15 mouse cellular contexts compared by ENCODE assay signal in genomic region chr19:44928185-44928584, GRCm38 (mm10). TPM values are rescaled to one million over a fixed set of nuclear protein-coding genes. Genes with fewer than 3 reads are reported as not detected.
DNase-seq lines count a peak whose midpoint lies in the region; ATAC-seq and TF ChIP-seq lines count a peak whose summit lies in the region.
"Had no signal": no experiment of that assay in that cellular context is flagged by ENCODE, and none has a peak within 500 bp of the region (broad histone marks: within the 10 kb centered on the region; RNA-seq: fewer than 3 reads in every experiment).

No protein-coding gene starts in this region.

- H3K27ac ChIP-seq in liver, embryonic 11.5 days (ENCODE audit: low read depth, low read length): no peak overlapping the region
- peak overlapping the region; percentile 69 for H3K27ac ChIP-seq in heart, adult 2 months
- peak overlapping the region; percentile 92 for H3K27ac ChIP-seq in heart, postnatal 0 days (ENCODE audit: low read depth)
- H3K27ac ChIP-seq in liver, embryonic 15.5 days (replicated peaks): no peak overlapping the region
- H3K27ac ChIP-seq: embryonic facial prominence, embryonic 13.5 days; forebrain, embryonic 13.5 days had no signal

- peak overlapping the region; percentile 3; the same call in 1 of the 2 replicates for H3K4me2 ChIP-seq in liver, embryonic 11.5 days
- peak overlapping the region; percentile 53 for H3K4me2 ChIP-seq in heart, postnatal 0 days (ENCODE audit: low read depth, low read length)
- 0 out of 2 replicates have a peak overlapping the region, but pooled peaks have one; percentile 18 for H3K4me2 ChIP-seq in liver, embryonic 15.5 days
- H3K4me2 ChIP-seq: embryonic facial prominence, embryonic 13.5 days; forebrain, embryonic 13.5 days had no signal

- 42% methylated on average over 8 of the region's 8 CpGs for WGBS in liver, embryonic 11.5 days
- WGBS in heart, adult 2 months: 19% methylated on average over 8 of the region's 8 CpGs
- 11% methylated on average over 8 of the region's 8 CpGs for WGBS in heart, postnatal 0 days
- WGBS in liver, embryonic 15.5 days (ENCODE audit: insufficient replicate concordance): 36% methylated on average over 8 of the region's 8 CpGs

- no peaks in the 10 kb centered on the region for H3K79me2 ChIP-seq in heart, adult 2 months (replicated peaks; ENCODE audit: control insufficient read depth, insufficient read depth, low read length)

- no peak overlapping the region for H3K9ac ChIP-seq in liver, embryonic 11.5 days (ENCODE audit: low read depth, low read length)
- H3K9ac ChIP-seq in heart, adult 2 months (ENCODE audit: low read depth, low read length): peak overlapping the region; percentile 49
- peak overlapping the region; percentile 52 for H3K9ac ChIP-seq in heart, postnatal 0 days (replicated peaks; ENCODE audit: low read depth, low read length)
- H3K9ac ChIP-seq in liver, embryonic 15.5 days: no peak overlapping the region
- H3K9ac ChIP-seq: embryonic facial prominence, embryonic 13.5 days; forebrain, embryonic 13.5 days had no signal

- no peak for ATAC-seq in liver, embryonic 11.5 days (replicated peaks; ENCODE audit: low FRiP score)
- 0 out of 2 replicates have a peak, but pooled peaks have one; percentile 4 for ATAC-seq in heart, postnatal 0 days (ENCODE audit: insufficient read depth, low read depth)
- ATAC-seq in liver, embryonic 15.5 days (ENCODE audit: insufficient read depth): no peak
- ATAC-seq: forebrain, embryonic 13.5 days; hindbrain, embryonic 16.5 days had no signal

- H3K4me3 ChIP-seq in liver, embryonic 11.5 days (ENCODE audit: low read depth, low read length): no peak overlapping the region
- H3K4me3 ChIP-seq in heart, adult 2 months: peak overlapping the region; percentile 0; the same call in 1 of the 2 replicates
- H3K4me3 ChIP-seq in heart, postnatal 0 days (ENCODE audit: low read depth, low read length): peak overlapping the region; percentile 26; the same call in 1 of the 2 replicates
- H3K4me3 ChIP-seq in liver, embryonic 15.5 days (replicated peaks): no peak overlapping the region
- H3K4me3 ChIP-seq: embryonic facial prominence, embryonic 13.5 days; forebrain, embryonic 13.5 days had no signal

- peaks cover 25% of the 10 kb centered on the region for H3K4me1 ChIP-seq in liver, embryonic 11.5 days (replicated peaks; ENCODE audit: control insufficient read depth, insufficient read depth, low read length)
- peaks cover 6% of the 10 kb centered on the region for H3K4me1 ChIP-seq in heart, adult 2 months (ENCODE audit: control insufficient read depth, insufficient read depth, low read length)
- H3K4me1 ChIP-seq in heart, postnatal 0 days (ENCODE audit: control insufficient read depth, insufficient read depth): peaks cover 41% of the 10 kb centered on the region
- H3K4me1 ChIP-seq in liver, embryonic 15.5 days (replicated peaks): peaks cover 32% of the 10 kb centered on the region

- TF ChIP-seq POLR2A in heart, adult 2 months (IDR thresholded peaks at IDR 0.05; ENCODE audit: insufficient read depth, low read depth, low read length): 0 out of 2 replicates have a peak, but pooled peaks have one; percentile 26

- peaks cover 2% of the 10 kb centered on the region; the same call in 1 of the 2 replicates for H3K36me3 ChIP-seq in liver, embryonic 11.5 days (ENCODE audit: control insufficient read depth, insufficient read depth, low read length)
- H3K36me3 ChIP-seq in heart, adult 2 months (ENCODE audit: control insufficient read depth, insufficient read depth, low read length): peaks cover 13% of the 10 kb centered on the region
- H3K36me3 ChIP-seq in heart, postnatal 0 days (replicated peaks; ENCODE audit: control insufficient read depth, insufficient read depth, low read length): no peaks in the 10 kb centered on the region
- no peaks in the 10 kb centered on the region; the same call in 1 of the 2 replicates for H3K36me3 ChIP-seq in liver, embryonic 15.5 days (replicated peaks)
- H3K36me3 ChIP-seq: embryonic facial prominence, embryonic 13.5 days had no signal

- 0 out of 2 replicates have a peak, but pooled peaks have one; percentile 55 for TF ChIP-seq EP300 in heart, adult 2 months (IDR thresholded peaks at IDR 0.05; ENCODE audit: insufficient read depth, low read depth, low read length)
- peak; percentile 86; the same call in 1 of the 2 replicates for TF ChIP-seq EP300 in heart, postnatal 0 days (IDR thresholded peaks at IDR 0.05; ENCODE audit: low read depth)

- no peaks in the 10 kb centered on the region for H3K9me3 ChIP-seq in liver, embryonic 11.5 days (ENCODE audit: control insufficient read depth, low read length)
- H3K9me3 ChIP-seq in heart, postnatal 0 days (replicated peaks; ENCODE audit: control insufficient read depth, low read length): no peaks in the 10 kb centered on the region
- no peaks in the 10 kb centered on the region for H3K9me3 ChIP-seq in liver, embryonic 15.5 days (replicated peaks)
- H3K9me3 ChIP-seq: embryonic facial prominence, embryonic 13.5 days; forebrain, embryonic 13.5 days had no signal

- H3K27me3 ChIP-seq in liver, embryonic 11.5 days (replicated peaks; ENCODE audit: control insufficient read depth, insufficient read depth, low read length): no peaks in the 10 kb centered on the region
- no peaks in the 10 kb centered on the region for H3K27me3 ChIP-seq in heart, adult 2 months (ENCODE audit: control insufficient read depth, insufficient read depth, low read length)
- no peaks in the 10 kb centered on the region for H3K27me3 ChIP-seq in heart, postnatal 0 days (ENCODE audit: control insufficient read depth, insufficient read depth, low read length)
- peaks cover 9% of the 10 kb centered on the region; the same call in 1 of the 2 replicates for H3K27me3 ChIP-seq in liver, embryonic 15.5 days
- H3K27me3 ChIP-seq: CH12.LX; embryonic facial prominence, embryonic 13.5 days had no signal

- no peak for TF ChIP-seq CTCF in heart, adult 2 months (IDR thresholded peaks at IDR 0.05)
- no peak for TF ChIP-seq CTCF in heart, postnatal 0 days (IDR thresholded peaks at IDR 0.05; ENCODE audit: low read depth)

- intact Hi-C loops in heart, adult 2 months (cut with DNase I): no loop called here

- no peak for DNase-seq in liver, embryonic 11.5 days (ENCODE audit: low spot score)
- no peak for DNase-seq in liver
- DNase-seq in heart, adult 2 months: peak; percentile 31 to 55
- peak; percentile 91 for DNase-seq in heart, postnatal 0 days (ENCODE audit: low spot score)
- DNase-seq in right cerebral cortex, postnatal 36 days (ENCODE audit: low spot score in 2 of 2): no peak
- no peak for DNase-seq in cerebellum, adult 11 months
- DNase-seq: adrenal gland, adult 2 months; cerebellum, postnatal 10 days; kidney, postnatal 36 days; thymus, postnatal 36 days had no signal

RNA-seq across cellular contexts. Expression of gene Slf2, which starts 2.8 kb away (rescaled TPM):
- polyA plus RNA-seq in liver, embryonic 11.5 days (2014; fragmentation: Nextera tagmentation; extraction: Ambion mirVana): 49.8 and 50.1 TPM in 2 replicates
- total RNA-seq in heart, adult 2 months (2021): 10 to 100 TPM; 18.4 to 23.0 TPM
- polyA plus RNA-seq in heart, adult 2 months (2012; rRNA removed): 14.3 and 16.6 TPM in 2 replicates
- 19.3 and 30.6 TPM in 2 replicates for total RNA-seq in heart, postnatal 0 days (2014; rRNA removed; ENCODE audit: low replicate concordance)
- polyA plus RNA-seq in heart, postnatal 0 days (2015; fragmentation: Nextera tagmentation; extraction: Ambion mirVana): 17.3 and 20.5 TPM in 2 replicates
- polyA plus RNA-seq in liver, embryonic 15.5 days (2015; fragmentation: Nextera tagmentation; extraction: Ambion mirVana): 10.9 and 11.2 TPM in 2 replicates

Comparison
In these comparisons a context has a peak if more than half of its experiments do, and no peak if none do; other contexts are left out.
1. DNase-seq: peak in heart, adult 2 months (2 of 2) and heart, postnatal 0 days (single experiment); none in liver, embryonic 11.5 days (single experiment), liver (single experiment), right cerebral cortex, postnatal 36 days (0 of 2) and cerebellum, adult 11 months (single experiment).
2. H3K27ac ChIP-seq: peak in heart, adult 2 months (single experiment) and heart, postnatal 0 days (single experiment); none in liver, embryonic 11.5 days (single experiment) and liver, embryonic 15.5 days (single experiment).
3. H3K4me2 ChIP-seq: peak in every context shown above with its lines; median percentile 53 in heart, postnatal 0 days; 18 in liver, embryonic 15.5 days; 3 in liver, embryonic 11.5 days.
4. H3K4me3 ChIP-seq: peak in heart, adult 2 months (single experiment) and heart, postnatal 0 days (single experiment); none in liver, embryonic 11.5 days (single experiment) and liver, embryonic 15.5 days (single experiment).
5. H3K9ac ChIP-seq: peak in heart, adult 2 months (single experiment) and heart, postnatal 0 days (single experiment); none in liver, embryonic 11.5 days (single experiment) and liver, embryonic 15.5 days (single experiment).